Mouse (Mus musculus) granulocyte monocyte progenitor cell, adult 5-6 weeks (primary cell): ENCODE data around the gene Adamtsl3. TPM values are rescaled to one million over a fixed set of nuclear protein-coding genes. Genes with fewer than 3 reads are reported as not detected.
"Not testable (repeated sequence)": the region's sequence is repeated elsewhere in the genome, so short reads cannot be mapped to it uniquely, and the experiment has no call there.

ENCODE experiments used
- ATAC-seq: replicated peaks from 2 replicates; pipeline ENCODE4 v1.8.0; 2016; ENCODE audit warnings: mild to moderate bottlenecking, moderate TSS enrichment, inconsistent platforms; ENCODE audit not compliant: poor library complexity, severe bottlenecking
- total RNA-seq, 2 experiments: library from RNA; stranded (forward) in 1 of 2; stranded (reverse) in 1 of 2; fragments of 200-712, 200-1000 nt in 1 of 2; fragments of >200 nt in 1 of 2; fragmentation: Nextera tagmentation in 1 of 2; gene quantifications; 2 replicates each; pipeline ENCODE4 v1.2.3; 2014 to 2017

Gene Adamtsl3
- total RNA-seq, 2 experiments from 2014 or later = not detected

DNA sequence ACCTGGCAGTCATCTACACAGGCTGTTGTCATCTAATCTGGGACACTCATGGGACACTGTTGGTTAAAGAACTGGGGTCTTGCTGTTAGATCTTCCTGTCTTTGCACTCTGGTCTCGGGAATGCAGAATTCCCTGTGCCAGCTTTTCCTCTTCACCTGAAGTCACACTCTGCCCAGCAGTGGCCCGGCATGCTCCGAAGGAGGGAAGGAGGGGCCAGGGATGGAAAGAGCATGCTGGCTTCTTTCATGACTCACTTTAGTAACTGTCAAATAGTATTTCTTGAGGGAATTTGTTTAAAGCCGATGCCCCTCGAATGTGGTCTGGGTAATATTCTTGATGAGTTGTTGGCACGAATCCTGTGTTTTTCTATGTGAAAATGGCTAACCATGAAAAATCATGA, 81.2 kb downstream of the Adamtsl3 start:
- ATAC-seq = no peak

- no peak for ATAC-seq
Measured at GRCm38 (mm10) chr7:82417053-82417452, 81.6 kb downstream of the Adamtsl3 start.

DNA sequence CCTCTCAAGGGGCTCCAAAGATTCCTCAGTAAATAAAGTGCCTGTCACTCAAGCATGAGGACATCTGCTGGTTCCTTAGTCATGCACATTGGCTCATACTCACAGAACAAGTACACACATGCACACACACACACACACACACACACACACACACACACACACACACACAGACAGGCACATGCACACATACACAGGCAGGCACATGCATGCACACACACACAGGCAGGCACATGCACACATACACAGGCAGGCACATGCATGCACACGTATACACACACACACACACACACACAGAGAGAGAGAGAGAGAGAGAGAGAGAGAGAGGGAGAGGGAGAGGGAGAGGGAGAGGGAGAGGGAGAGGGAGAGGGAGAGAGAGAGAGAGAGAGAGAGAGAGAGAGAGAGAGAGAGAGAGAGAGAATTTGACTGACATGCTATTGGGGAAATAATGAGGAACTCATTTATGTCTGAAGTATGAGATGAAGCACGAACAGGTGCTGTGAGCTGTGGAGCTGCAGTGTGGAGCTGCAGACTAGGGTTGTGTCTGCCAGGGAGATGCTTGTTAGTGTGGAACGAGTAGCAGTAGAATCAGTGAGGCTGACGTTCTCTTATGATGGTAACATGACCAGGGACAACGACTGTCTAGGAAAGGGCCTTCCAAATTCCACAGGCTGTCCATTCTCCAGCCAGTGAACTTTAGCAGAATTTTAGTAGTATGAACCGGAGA, 85.0 kb downstream of the Adamtsl3 start:
- not testable (repeated sequence) for ATAC-seq

DNA sequence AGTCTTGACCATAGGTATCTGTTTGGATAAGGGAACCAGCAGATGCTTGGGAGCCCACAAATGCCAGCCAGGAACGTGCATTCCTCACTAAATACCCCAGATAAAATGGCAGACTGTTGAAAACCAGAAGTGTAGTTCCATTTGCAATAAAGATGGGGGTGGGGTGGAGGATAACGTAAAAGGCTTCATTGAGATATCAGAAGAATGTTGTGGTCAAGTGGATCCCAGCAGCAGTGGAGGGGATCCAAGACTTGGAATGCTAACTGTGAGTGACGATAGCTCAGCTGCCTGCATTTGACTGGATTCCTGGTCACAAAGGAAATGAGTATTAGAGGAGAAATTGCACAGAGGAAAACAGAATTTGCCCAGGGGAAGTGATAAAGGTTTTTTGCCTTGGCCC, 87.1 kb downstream of the Adamtsl3 start:
- no peak for ATAC-seq

DNA sequence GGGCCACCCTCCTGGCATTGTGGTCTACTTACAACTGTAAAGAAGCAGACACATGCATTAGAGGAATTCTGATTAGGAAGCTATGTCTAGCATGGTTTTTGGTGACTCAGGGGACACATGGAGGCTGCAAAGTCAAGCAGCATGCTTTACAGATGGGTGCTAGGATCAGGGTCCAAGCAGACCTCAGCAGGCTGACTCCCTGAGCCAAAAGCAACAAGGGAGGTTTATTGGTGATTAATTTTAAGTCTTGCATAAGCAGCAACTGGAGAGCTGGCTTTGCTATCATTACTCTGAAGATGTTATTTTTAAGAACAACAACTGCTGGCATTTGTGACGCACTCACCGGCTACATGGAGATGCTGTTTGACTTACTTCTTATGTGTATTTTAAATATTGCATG, 88.1 kb downstream of the Adamtsl3 start:
- no peak for ATAC-seq

DNA sequence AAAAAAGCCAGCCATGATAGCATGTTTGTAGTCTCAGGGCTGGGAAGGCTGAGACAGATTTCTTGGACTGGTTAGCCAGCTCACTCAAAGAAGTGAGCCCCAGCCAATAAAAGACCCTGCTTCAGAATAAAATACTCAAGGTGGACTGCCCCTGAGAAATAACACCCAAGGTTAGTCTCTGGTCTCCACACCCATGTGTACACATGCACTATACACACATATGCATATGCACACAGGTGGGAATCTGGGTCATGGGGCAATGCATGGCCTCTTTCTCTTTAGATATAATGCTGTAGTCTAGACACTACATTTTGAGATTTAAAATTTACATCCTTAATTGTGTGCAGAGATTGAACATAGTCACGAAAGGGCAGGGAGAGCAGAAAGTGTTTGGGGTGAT, 88.8 kb downstream of the Adamtsl3 start:
- ATAC-seq = no peak

DNA sequence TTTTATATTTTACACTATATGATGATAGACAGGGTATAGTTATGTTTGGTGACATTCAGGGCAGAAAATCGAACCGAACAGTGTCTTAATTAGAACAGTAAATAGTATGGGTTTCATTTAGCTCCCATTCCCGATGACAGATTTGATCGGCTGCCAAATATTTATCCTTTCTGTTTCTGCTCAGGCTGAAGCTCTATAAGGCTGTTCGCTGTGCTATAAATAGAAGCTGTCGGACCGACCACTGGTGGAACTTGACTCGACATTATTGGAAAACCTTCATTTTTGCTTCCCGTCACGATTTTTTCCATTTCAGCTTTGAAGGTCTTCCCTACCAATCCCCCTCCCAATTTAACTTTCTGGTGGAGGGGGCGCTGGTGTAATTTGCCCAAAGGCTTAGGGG, 89.9 kb downstream of the Adamtsl3 start:
- no peak for ATAC-seq

DNA sequence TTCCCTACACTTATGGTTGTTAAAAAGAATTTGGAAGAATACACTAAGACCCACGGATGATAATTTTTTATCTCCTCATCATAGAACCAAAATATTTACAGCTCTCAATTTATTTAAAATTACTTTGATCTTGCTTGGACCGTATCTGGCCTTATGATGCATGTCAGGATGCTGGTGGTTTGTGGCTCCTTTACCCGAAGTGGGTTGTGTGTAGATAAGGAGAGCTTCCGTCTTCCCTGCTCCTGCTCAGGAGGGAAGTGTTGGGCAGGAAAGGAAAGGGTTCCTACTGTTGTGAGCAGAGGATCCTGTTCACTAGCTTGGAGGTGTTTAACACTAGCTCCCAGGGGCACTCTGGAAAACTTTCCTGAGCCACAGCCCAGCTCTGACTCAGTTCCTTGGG, 94.0 kb downstream of the Adamtsl3 start:
- ATAC-seq = no peak

DNA sequence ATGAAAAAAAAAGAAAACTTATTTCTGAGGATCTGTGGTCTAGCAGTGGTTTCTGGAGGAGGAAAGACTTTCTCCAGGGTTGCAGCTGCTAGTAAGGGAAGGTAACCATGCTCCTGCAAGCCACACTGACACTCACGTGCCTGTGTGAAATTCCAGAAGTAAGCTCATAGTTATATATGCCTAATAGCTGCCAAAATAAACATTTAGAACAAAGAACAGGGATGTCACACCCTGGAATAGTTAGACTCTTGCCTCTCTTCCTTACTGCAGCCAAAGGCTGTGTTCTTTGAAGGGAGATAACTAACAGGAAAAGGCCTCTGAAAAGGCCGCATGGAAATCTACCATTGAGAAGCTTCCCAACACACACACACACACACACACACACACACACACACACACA, 96.1 kb downstream of the Adamtsl3 start:
- ATAC-seq = no peak

DNA sequence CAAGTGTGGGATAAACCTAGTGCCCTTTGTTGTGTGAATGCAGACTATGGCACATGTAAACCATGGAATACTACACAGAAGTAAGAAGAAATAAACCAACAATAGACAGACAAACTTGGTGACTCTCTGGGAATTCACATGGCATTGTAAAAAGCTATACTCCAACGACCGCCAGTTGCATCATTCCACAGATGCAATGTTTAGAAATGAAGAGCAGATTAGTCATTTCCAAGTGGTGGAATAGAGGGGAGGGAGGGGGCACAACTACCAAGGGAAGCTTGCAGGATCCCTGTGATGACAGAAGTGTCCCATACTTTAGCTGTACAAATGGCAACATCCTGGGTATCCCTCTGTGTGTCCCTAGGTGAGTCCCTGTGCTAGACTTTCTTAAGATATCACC, 97.7 kb downstream of the Adamtsl3 start:
- ATAC-seq = no peak

DNA sequence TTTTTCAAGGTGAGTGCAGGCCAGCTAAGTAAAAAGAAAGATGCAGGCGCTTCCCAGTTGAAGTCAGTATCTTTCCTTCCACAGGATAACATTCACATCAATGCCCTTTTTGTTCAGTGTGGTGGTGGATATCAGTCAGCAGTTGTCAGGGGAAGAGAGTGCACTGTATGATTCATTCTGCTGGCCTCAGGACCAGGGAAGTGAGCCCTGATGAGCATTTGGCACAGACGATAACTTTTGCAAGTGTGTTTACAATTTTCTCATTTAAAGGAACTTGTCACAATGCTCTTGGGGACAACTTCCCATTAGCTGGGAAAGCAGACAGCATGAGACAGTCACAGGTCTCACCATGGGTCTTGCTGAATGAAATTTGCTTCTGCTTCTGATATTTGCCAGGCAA, 122.9 kb downstream of the Adamtsl3 start:
- no peak for ATAC-seq

- ATAC-seq = no peak
Measured at GRCm38 (mm10) chr7:82462921-82463523, 127.5 kb downstream of the Adamtsl3 start.

DNA sequence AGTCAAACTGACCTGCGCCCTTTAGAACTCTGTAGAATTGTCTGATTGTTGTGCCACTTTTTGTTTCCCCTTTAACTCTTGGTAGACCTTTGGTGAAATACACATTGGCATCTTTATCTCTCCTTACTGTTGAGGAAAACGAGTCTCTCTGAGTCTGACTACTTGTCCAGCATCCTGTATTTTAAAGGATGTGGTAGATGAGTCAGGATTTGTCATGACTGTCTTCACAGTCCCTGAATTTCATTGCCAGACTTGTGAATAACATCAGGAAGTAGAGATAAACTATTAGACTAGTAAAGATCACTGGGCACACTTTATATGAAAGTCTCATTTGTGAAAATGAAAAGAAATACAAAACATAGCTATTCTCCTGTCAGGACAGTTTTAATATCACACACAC, 128.9 kb downstream of the Adamtsl3 start:
- ATAC-seq = no peak

DNA sequence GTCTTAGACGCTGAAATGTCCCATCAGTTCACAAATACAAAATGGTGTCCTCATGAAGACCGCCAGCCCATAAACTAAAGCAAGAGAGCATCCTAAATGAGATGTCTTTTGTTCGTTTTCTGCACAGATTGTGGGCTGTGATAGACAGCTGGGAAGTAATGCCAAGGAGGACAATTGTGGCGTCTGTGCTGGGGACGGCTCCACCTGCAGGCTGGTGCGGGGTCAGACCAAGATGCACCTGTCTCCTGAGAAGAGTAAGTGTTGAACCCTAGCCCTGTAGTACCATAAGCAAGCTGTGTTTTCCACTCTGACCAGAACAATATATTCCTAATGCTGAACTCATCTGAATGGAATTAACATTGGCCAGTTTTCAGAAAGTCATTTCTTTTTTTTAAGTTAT, 129.9 kb downstream of the Adamtsl3 start:
- no peak for ATAC-seq

DNA sequence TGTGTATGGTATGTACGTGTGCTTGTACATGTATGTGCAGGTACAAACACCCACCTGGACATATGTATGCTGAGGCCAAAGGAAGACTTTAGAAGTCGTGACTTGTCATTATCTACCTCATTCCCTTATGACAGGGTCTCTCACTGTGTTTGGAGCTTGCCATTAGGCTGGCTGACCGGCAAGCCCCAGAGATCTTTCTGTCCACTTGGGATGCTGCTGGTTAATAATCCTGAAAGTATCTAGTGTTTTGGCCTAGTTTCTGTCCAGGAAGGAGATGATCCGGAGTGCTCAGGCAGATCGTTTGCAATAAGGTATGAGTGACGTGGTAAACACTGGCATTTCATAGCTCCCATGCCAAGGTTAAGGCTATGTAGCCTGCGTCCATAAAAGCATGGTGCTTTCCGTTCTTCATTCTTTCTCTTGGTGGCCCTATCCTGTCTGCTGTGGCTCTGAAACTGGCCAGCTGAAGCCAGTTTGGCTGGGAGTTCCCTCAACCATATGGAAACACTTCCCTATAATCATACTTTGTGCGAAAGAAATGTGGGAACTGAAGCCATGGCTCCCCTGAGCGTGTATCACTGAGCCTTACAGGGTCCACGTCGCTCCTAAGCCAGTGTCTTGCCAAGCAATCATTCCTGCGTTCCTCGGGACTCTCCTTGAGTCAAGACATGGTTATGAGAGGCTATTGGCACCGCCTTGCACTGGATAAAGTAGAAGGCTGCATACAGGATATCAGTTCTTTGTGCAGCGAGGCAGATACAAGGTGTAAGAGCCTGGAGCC, 141.1 kb downstream of the Adamtsl3 start:
- no peak for ATAC-seq

GRCm38 (mm10) chr7:82478461-82478860, 143.0 kb downstream of the Adamtsl3 start:
- no peak for ATAC-seq

GRCm38 (mm10) chr7:82478861-82479755, 143.6 kb downstream of the Adamtsl3 start:
- ATAC-seq = no peak

DNA sequence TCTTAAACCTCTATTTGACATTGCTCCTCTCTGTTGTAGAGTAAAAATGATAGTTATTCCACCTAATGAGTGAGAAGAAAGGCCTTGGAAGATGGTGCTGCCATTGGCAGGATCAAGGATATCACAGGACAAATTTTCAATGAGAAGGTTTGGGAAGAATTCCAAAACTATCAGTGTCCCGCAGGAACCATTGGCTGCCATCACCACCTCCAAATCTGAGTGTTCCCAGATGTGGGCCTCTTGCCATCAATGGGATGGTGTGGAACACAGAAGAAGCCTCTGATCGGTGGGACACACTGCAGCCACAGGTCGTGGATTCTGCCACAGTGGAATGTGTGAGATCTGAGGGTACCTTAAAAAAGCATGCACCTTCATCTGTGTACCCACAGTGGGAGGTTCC, 147.9 kb downstream of the Adamtsl3 start:
- no peak for ATAC-seq

GRCm38 (mm10) chr7:82484834-82485233, 149.3 kb downstream of the Adamtsl3 start:
- ATAC-seq = no peak

DNA sequence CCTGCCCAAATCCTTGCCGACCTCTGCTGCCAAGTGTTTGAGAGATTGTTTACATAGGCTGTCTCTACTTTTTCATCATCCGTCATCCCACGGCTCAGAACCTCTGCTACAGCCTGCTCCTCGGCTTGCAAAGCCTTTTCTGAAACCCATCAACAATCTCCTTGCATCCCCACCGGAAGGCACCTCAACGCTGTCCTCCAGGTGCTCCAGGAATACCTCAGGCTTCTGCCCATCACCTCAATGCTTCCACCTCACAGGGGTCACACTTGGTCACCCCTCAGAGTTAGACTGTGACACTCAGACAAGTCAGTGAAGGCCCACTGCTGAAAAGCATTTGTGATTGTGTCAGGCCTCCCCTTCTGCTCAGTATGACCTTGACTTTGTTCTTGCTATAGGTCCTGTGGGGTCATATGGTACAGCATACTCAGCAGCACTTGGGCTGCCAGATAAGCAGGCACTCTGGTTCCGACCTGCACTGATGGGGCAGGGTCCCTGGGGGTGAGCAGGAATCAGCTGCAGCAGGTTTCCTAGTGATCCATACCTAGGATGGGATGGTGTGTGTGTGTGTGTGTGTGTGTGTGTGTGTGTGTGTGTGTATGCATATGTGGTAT, 150.0 kb downstream of the Adamtsl3 start:
- no peak for ATAC-seq
